Mouse (Mus musculus) MEL (cell line): Measurements from ENCODE around the gene Pax8. TPM values are rescaled to one million over a fixed set of nuclear protein-coding genes. Genes with fewer than 3 reads are reported as not detected.

Experiments used
- DNase-seq: peaks from one replicate; pipeline ENCODE4 v3.0.0; 2011; ENCODE audit warnings: low read depth, low spot score
- H3K27ac ChIP-seq: 2 replicates; pipeline ENCODE4 v1.5.1; 2012; ENCODE audit warnings: low read depth, mild to moderate bottlenecking, control low read depth, low read length, moderate library complexity; ENCODE audit not compliant: control insufficient read depth
- H3K27me3 ChIP-seq, 2 experiments: fragments of 150-350 bp in 1 of 2; sonication (generic) in 1 of 2; 2 replicates each; pipeline ENCODE4 v1.6.1; 2012; ENCODE audit warnings: low read length in 2 of 2, mild to moderate bottlenecking in 2 of 2, improper control_type of control experiment in 1 of 2, moderate library complexity in 1 of 2; ENCODE audit not compliant: insufficient read depth in 2 of 2, control insufficient read depth in 1 of 2
- H3K36me3 ChIP-seq, 2 experiments: 2 replicates each; pipeline ENCODE4 v1.6.1; 2012 to 2014; ENCODE audit warnings: low read length in 2 of 2, improper control_type of control experiment in 1 of 2, inconsistent platforms in 1 of 2, mild to moderate bottlenecking in 1 of 2; ENCODE audit not compliant: insufficient read depth in 2 of 2, control insufficient read depth in 1 of 2
- H3K4me1 ChIP-seq, 2 experiments: fragments of 150-350 bp in 1 of 2; sonication (generic) in 1 of 2; 2 replicates each; pipeline ENCODE4 v1.6.1; 2012; ENCODE audit warnings: low read length in 2 of 2, improper control_type of control experiment in 1 of 2, mild to moderate bottlenecking in 1 of 2; ENCODE audit not compliant: insufficient read depth in 2 of 2, control insufficient read depth in 1 of 2
- H3K4me3 ChIP-seq, 2 experiments: fragments of 150-350 bp in 1 of 2; sonication (generic) in 1 of 2; 2 replicates each; pipeline ENCODE4 v1.5.1; 2012; ENCODE audit warnings: low read depth in 2 of 2, low read length in 2 of 2, mild to moderate bottlenecking in 2 of 2, moderate library complexity in 2 of 2, control low read depth in 1 of 2, improper control_type of control experiment in 1 of 2; ENCODE audit not compliant: control insufficient read depth in 1 of 2, insufficient read depth in 1 of 2
- H3K79me2 ChIP-seq: 2 replicates; pipeline ENCODE4 v1.6.1; 2012; ENCODE audit warnings: mild to moderate bottlenecking, low read length, moderate library complexity; ENCODE audit not compliant: control insufficient read depth, poor library complexity, insufficient read depth
- H3K9ac ChIP-seq: 2 replicates; pipeline ENCODE4 v1.6.1; 2012; ENCODE audit warnings: low read depth, mild to moderate bottlenecking, control low read depth, low read length, moderate library complexity; ENCODE audit not compliant: control insufficient read depth, poor library complexity, severe bottlenecking
- H3K9me3 ChIP-seq: fragments of 150-350 bp; sonication (generic); replicated peaks from 2 replicates; pipeline ENCODE4 v1.6.1; 2012; ENCODE audit warnings: mild to moderate bottlenecking, low read length, improper control_type of control experiment, moderate library complexity; ENCODE audit not compliant: insufficient read depth
- BHLHE40 ChIP-seq: IDR thresholded peaks from 2 replicates; pipeline ENCODE4 v1.6.1; 2012; ENCODE audit warnings: low read depth, mild to moderate bottlenecking, inconsistent platforms, low read length, improper control_type of control experiment, borderline replicate concordance
- CHD2 ChIP-seq: IDR thresholded peaks from 2 replicates; pipeline ENCODE4 v1.6.1; 2011; ENCODE audit warnings: low read length, improper control_type of control experiment
- ETS1 ChIP-seq: IDR thresholded peaks from 2 replicates; pipeline ENCODE4 v1.6.1; 2012; ENCODE audit warnings: low read depth, mild to moderate bottlenecking, inconsistent platforms, low read length, improper control_type of control experiment, moderate library complexity
- JUND ChIP-seq: IDR thresholded peaks from 2 replicates; pipeline ENCODE4 v1.6.1; 2011; ENCODE audit warnings: low read depth, mild to moderate bottlenecking, improper control_type of control experiment, low read length
- MAZ ChIP-seq: IDR thresholded peaks from 2 replicates; pipeline ENCODE4 v1.6.1; 2012; ENCODE audit warnings: low read depth, mild to moderate bottlenecking, inconsistent platforms, low read length, improper control_type of control experiment
- MYC ChIP-seq: IDR thresholded peaks from 2 replicates; pipeline ENCODE4 v1.6.1; 2011; ENCODE audit warnings: low read depth, mild to moderate bottlenecking, low read length, improper control_type of control experiment, moderate library complexity
- POLR2AphosphoS2 ChIP-seq: IDR thresholded peaks from 2 replicates; pipeline ENCODE4 v1.6.1; 2011; ENCODE audit warnings: low read length, improper control_type of control experiment
- POLR2AphosphoS5 ChIP-seq: IDR thresholded peaks from 2 replicates; pipeline ENCODE4 v1.6.1; 2012; ENCODE audit warnings: low read depth, borderline replicate concordance, mild to moderate bottlenecking, inconsistent platforms, low read length, moderate library complexity, mixed read lengths
- TAL1 ChIP-seq: IDR thresholded peaks from 2 replicates; pipeline ENCODE4 v1.6.1; 2012; ENCODE audit warnings: mild to moderate bottlenecking, inconsistent platforms, low read length, moderate library complexity, mixed read lengths
- TCF12 ChIP-seq: IDR thresholded peaks from 2 replicates; pipeline ENCODE4 v1.6.1; 2014; ENCODE audit warnings: low read depth, mild to moderate bottlenecking, inconsistent platforms, low read length, improper control_type of control experiment, moderate library complexity
- UBTF ChIP-seq: IDR thresholded peaks from 2 replicates; pipeline ENCODE4 v1.6.1; 2012; ENCODE audit warnings: low read depth, mild to moderate bottlenecking, inconsistent platforms, low read length, improper control_type of control experiment, moderate library complexity, borderline replicate concordance; ENCODE audit not compliant: insufficient read depth
- USF1 ChIP-seq: IDR thresholded peaks from 2 replicates; pipeline ENCODE4 v1.6.1; 2014; ENCODE audit warnings: low read depth, mild to moderate bottlenecking, inconsistent platforms, low read length, improper control_type of control experiment, moderate library complexity
- ZC3H11A ChIP-seq: IDR thresholded peaks from 2 replicates; pipeline ENCODE4 v1.6.1; 2012; ENCODE audit warnings: low read depth, mild to moderate bottlenecking, inconsistent platforms, low read length, improper control_type of control experiment
- polyA plus RNA-seq, 2 experiments: library from polyadenylated mRNA; stranded (reverse) in 1 of 2; unstranded in 1 of 2; fragments of >175 nt in 1 of 2; fragments of >200 nt in 1 of 2; gene quantifications; 2 replicates each; pipeline versions ENCODE4 v1.2.1 to v1.2.4; 2012; ENCODE audit warnings: low replicate concordance in 2 of 2, low read depth in 1 of 2; ENCODE audit not compliant: insufficient read length in 2 of 2, insufficient read depth in 1 of 2, missing spikeins in 1 of 2
- total RNA-seq: library from RNA; depleted of rRNA; stranded (reverse); fragments of 300-350 nt; gene quantifications from 2 replicates; pipeline ENCODE4 v1.2.3, GENCODE M21; 2012

Gene Pax8
- total and polyA plus RNA-seq, 3 experiments = not detected

GRCm38 (mm10) chr2:24385111-24385961 is 90.1 kb downstream of the Pax8 start:
- DNase-seq = no peak
- Histone ChIP-seq H3K27me3 (no peaks in the 10 kb centered on the region), H3K9me3 (no peaks in the 10 kb centered on the region), H3K4me3 (no peak overlapping the region), H3K9ac (no peak overlapping the region), H3K4me1 (no peaks in the 10 kb centered on the region), H3K27ac (no peak overlapping the region), H3K79me2 (no peaks in the 10 kb centered on the region), H3K36me3 (no peaks in the 10 kb centered on the region)
- TF ChIP-seq CHD2 (no peak), ZC3H11A (no peak), UBTF (no peak), POLR2AphosphoS5 (no peak), MYC (no peak), POLR2AphosphoS2 (no peak)

DNA sequence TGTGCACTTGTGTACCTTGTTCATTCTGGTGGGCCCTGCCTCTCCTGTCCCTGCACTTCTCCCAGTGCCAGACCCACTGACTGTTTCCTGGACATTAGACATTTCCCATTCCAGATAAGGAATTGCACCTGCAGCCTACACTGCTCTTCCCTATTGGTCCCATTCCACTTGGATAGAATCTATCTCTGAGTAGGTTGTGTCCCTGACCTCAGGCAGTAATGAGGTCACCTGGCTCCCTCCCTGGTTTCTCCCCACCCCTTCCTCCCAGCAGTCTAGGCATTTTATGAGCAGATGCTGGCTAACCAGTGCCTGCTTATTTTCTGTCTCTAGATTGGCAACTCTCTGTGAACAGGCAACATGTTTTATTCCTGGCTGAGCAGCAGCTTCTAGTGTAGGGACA is 91.0 kb downstream of the Pax8 start:
- TF ChIP-seq USF1 = no peak
- no peak for TF ChIP-seq ETS1
- no peaks in the 10 kb centered on the region for H3K36me3 ChIP-seq
- no peaks in the 10 kb centered on the region for H3K27me3 ChIP-seq
- H3K9ac ChIP-seq = no peak overlapping the region
- H3K27ac ChIP-seq = no peak overlapping the region
- DNase-seq = no peak
- H3K79me2 ChIP-seq = no peaks in the 10 kb centered on the region
- no peaks in the 10 kb centered on the region for H3K4me1 ChIP-seq
- no peak overlapping the region for H3K4me3 ChIP-seq
- no peaks in the 10 kb centered on the region for H3K9me3 ChIP-seq

DNA sequence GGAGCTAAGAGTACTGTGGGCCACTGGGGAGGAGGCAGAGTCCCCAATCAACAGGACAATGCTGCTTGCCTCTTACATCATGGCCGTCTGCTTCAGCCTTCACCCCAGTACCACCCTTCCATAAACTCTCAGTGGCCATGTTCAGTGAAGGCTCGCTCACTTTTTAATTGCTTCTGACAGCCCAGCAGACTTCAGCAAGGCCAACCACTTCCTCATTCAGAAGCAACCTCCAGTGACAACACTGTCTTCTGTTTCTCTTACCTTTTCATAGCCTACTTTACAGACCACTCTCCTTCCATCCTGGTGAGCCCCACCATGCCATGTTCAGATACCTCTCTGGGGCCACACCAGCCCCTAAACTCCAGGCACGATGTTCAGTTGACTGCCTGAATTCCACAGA is 91.8 kb downstream of the Pax8 start:
- Histone ChIP-seq H3K79me2 (no peaks in the 10 kb centered on the region), H3K4me1 (no peaks in the 10 kb centered on the region), H3K9me3 (no peaks in the 10 kb centered on the region), H3K36me3 (no peaks in the 10 kb centered on the region), H3K27ac (no peak overlapping the region), H3K4me3 (no peak overlapping the region), H3K27me3 (no peaks in the 10 kb centered on the region), H3K9ac (no peak overlapping the region)
- TF ChIP-seq JUND = no peak
- no peak for TF ChIP-seq POLR2AphosphoS2
- no peak for TF ChIP-seq TAL1
- TF ChIP-seq BHLHE40 = no peak
- TF ChIP-seq TCF12 = no peak
- no peak for TF ChIP-seq MAZ
- DNase-seq = no peak
